Mouse (Mus musculus) cerebellum, adult 18-20 months (tissue): ENCODE measurements around the gene Zfp652.
"Not testable (repeated sequence)": the region's sequence is repeated elsewhere in the genome, so short reads cannot be mapped to it uniquely, and the experiment has no call there.

Experiments
- DNase-seq, 2 experiments: peaks; one replicate each; pipeline ENCODE4 v3.0.0; 2021

The Zfp652 gene

DNA sequence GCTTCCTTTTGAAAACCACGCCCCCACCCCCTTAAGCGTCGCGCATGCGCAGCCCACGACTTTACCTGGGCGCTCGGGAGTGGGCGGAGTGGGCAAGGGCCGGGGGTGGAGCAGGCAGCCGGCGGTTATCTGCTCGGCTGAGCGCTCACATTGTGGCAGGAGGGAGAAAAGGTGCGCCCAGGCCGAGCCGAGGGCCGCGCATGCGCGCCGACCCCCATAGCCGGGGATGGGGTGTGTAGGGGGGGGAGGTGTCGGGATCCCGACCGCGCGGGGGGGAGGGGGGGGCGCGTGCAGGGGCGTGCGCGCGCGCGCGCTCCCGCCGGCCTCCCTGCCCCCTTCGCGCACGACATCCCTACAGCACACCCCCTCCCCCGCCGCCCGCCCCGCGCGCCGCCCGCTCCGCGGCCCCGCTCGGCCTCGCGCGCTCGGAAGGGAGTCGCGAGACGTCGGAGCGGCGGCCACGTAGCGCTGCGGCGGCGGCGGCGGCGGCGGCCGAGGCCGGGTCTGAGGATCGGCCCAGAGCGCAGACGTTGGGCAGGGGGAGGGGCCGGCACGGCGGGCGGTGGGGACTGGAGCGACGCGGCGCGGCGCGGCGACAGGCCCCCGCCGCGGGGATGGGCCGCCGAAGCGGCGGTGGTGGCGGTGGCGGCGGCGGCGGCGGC, at the start of gene Zfp652:
Gene Zfp652, plus strand, starts transcription at position 111 of the 662 bp plus-strand sequence.
- DNase-seq = peak; percentile 94

DNA sequence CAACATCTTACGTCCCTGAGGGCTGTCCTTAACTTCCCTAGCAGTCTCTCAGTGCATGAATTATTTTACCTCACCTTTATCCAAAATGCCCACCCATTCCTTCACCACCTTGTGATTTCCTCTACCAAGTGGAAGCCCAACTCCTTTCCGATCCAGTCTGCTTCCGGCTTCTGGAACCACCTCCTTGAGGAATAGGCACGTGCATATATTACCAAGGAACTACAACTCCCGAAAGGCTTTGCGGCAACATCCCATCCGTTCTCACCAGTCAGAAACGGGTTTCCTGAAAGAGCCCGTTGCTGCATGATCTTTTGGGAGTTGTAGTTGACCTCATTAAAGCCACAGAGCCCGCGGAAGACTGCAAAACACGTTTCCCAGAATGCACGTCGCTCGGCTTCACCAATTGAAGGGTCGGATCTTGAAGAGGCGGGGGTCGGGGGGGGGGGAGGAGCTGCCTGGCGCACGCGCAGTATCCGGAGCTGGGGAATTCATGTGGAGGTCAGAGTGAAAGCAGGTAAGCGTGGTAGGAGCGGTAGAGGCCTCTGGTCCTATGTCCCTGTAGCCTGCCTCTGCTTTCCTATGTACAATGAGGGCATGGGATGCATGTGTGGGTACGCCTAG, 45.8 kb upstream of the Zfp652 start, which contains the start of gene Phb:
Gene Phb, plus strand, starts transcription at position 429 of the 621 bp plus-strand sequence.
- peak; percentile 90 to 98 for DNase-seq

DNA sequence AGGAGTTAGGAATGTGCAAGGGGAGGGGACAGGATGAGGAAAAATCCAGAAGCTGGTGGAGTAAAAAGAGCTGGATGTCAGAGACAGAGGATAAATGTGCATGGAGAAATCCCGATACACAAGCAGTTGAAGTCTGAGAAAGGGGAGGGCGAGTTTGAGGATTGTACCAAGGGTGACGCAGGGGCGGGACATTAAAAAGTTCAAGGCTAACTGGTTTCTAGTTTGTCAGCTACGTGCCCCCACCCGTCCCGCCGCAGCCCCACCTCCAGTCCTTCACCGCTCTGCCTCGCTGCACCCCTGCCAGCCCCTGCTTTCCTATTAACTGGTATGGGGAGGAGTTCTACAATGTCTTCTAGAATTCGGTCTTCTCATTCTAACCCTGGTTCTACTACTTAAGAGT, 45.3 kb upstream of the Zfp652 start:
- DNase-seq = peak; percentile 20 to 39

DNA sequence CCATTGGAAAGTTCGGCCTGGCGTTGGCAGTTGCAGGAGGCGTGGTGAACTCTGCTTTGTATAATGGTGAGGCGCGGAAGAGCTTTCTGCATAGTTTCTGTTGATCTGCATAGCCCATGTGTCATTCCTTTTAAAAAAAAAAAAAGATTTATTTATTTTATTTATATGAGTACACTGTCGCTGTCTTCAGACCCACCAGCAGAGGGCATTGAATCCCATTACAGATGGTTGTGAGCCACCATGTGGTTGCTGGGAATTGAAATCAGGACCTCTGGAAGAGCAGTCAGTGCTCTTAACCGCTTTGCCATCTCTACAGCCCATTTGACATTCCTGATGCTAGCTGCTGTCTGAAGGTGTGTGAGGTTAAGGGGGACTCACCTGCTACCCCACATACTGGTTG, 44.4 kb upstream of the Zfp652 start:
- DNase-seq = not testable (repeated sequence)

DNA sequence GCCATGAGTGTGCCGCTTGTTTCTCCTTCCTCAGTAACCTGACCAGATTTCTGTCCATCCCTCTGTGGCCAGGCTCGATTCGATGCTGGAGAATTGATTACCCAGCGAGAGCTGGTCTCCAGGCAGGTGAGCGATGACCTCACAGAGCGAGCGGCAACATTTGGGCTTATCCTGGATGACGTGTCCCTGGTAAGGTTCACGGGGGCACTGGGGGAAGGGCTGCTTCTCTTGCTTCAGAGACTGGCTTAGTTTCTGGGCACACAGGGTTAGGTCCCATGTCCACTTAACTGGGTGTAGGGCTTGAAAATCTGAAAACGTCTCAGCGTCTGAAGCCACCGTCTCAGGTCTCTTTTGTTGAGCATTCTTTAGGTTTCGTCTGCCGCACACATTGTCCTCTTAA, 37.0 kb upstream of the Zfp652 start:
- DNase-seq = no peak

DNA sequence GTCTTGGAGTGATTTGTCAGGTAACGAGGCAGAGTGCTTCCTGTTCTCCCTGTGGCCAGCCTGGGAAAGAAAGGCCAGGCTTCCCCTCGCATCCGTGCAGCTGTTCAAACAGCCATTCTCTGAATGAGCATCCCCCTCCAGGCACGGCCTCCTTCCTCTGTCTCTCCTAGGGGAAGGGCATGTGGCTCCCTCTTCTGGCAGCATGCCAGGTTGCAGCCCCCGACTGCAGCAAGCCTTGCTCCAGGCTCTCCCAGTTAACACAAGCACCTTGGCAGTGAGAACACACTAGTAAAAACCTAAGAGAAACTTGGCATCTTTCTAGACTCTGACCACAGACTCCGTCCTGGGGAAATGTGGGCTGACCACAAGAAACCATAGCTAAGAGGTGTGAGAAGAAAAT, 36.2 kb upstream of the Zfp652 start:
- DNase-seq = peak in 1 of 2 experiments; percentile 26

DNA sequence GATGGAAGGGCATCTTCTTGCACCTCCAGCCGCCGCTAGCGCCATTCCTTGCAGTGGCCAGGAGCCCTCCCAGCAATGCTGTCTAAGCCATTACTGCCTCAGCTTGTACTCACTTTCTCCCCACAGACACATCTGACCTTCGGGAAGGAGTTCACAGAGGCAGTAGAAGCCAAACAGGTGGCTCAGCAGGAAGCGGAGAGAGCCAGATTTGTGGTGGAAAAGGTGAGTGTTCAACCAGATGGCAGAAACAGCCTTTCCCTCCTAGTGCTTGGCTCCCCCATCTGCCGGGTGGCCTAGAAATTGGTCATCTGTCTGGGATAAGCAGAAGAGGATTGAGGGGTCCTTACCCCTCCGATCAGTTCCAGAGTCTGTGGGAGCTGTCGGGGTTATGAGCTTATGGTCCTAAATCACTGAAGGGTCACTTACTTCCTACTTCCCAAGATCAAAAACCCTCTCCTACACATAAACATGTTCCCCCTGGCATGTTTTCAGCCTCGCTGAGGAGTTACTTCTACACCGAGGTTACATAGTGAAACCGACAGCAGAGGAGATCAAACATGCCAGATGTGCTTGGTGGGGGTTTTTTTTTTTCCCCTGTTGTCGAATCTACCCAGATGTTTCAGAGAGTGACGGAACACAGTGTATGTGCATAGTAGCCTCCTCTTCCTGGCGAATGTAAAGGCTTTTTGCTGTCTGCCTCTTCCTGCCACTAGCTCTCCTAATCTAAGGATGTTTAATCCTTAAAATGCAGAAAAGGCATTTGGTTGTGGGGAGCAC, 34.4 kb upstream of the Zfp652 start:
- no peak for DNase-seq

DNA sequence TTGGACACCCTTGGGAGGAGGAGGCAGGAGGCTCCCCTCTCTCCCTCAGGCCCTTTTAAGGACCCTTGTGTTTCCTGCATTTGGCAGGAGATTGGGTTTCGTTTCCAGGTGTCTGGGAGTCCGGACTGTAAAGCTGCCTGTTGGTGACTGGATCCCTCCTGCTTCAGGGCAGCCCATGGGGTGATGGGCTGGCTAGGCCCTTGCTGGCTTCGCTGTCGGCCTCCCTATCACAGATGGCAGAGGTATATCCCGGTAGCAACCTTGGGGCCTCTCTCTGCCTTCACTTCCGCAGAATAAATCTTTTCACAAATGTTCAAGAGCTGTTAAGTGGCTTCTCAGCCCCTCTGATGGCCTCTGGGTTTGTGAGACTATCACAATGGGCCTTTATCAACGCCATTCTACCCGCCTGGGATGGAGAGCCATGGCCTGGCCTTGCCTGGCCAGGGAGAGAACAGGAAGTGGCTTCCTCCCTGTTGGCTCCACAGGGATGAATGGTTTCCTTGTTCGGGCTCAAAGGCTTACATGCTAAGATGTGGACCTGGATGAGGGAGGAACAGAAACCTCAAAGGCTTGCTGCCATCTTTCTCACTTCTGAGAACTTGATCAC, 30.4 kb upstream of the Zfp652 start:
- DNase-seq = no peak

DNA sequence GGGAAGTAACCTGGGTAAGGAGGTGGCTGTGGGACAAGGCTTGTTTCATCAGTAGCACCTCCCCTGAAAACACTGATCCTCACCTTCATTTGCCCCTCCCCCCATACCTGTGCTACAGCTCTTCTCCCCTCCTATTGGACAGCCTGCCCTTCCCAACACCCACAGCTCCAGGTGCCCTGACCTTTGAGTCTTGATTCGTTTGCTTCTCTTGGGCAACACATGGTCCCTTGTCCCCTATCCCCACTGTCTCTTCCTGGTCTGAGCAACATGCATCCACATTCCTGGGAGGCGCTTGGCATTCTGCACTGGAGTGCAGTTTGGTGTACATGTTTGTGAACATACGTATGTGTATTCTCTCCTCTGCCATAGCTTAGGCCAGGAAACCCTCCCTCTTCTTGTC, 29.5 kb upstream of the Zfp652 start:
- no peak for DNase-seq

DNA sequence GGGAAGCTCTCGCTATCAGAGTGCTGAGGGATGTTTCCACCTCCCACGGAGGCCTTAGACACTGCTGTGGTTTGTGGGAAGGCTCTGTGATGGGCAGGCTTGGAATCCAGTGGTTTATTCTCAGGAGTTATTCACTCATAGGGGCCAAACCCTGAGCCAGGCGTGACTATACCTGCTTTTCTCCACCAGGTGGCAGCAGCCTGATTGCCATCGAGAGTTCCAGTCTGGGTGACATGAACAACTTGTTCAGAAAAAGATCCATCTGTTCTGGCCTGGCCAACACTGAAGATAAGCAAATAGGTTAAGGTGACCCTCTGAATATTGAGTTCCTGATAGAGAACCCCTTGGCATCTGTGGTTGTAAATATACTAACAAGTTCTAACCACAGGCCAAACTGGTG, 26.4 kb upstream of the Zfp652 start:
- peak; percentile 73 to 78 for DNase-seq

DNA sequence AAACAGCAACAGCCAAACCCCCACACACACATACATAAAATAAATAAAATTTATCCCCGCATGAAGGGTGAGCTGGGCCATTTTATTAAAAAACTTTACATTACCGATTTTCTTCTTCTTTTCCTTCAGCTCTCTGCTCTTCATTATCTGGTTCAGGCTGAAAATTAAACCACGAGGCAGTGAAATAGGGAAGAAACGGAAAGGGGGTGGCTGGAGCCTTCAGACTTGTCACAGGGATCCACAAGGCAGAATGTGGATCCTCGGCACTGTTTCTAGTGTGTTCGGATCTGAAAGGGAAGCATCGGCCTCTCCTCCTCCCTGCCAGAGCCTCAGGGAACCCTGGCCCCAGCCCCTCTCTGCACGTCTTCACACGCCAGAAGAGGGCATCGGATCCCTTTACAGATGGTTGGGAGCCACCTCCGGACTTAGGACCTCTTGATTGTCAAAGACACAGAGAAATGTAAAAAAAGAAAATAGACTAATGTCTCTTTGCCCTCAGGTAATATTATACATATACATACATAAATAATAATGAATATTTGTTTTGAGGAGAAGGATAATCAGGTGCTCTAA, 25.3 kb upstream of the Zfp652 start:
- DNase-seq = no peak

DNA sequence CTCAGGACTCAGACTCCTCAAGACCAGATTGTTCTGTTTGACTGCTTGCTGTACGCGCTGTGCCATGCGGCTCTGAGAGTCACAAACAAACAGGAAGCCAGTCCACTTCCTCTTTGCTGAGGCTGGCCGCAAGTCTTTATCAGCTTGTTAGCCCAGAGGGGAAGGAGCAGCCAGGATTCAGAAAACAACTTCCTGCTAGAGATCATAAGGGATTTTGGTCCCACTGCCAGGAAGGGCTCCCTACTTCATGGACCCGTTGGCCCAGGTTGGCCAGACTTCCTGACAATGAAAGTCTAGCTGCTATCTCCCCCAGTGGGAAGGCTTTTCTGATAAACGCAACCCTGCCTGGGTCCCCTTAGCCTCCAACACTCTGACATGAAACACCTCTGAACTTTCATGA, 24.0 kb upstream of the Zfp652 start:
- no peak for DNase-seq

DNA sequence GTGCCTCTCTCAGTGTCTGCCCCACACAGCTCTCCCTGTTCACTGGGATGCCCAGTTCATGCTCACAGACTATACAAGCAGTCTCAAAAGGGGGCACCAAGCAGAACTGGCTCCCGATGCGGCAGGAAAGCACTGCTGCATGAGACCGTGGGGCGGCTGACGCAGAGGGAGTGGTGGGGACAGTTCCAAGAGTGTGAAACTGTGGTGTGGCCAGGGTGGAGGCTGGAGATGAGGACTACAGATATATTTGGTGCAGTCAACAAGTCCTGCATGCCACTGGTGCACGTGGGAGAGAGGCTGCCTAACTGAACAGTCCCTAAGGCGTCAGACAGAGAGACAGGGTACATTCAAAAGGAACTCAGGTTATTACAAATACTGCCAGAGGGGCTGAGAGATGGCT, 23.5 kb upstream of the Zfp652 start:
- DNase-seq = no peak

DNA sequence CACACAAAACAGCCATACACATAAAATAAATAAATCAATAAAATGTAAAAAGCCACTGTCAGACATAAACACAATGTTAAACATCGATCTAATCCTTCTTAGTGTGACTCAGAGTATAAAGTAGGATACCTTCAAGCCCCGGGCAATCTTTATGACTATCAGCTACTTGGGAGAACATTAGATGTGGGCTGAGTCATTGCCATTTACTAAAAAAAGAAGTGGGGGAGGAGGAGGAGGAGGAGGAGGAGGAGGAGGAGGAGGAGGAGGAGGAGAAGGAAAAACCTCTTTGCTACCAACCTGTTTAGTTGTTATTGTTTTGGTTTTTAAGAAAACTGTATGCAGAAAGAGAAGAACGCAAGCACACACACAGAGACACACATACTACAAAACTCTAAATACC, 22.9 kb upstream of the Zfp652 start:
- no peak for DNase-seq

DNA sequence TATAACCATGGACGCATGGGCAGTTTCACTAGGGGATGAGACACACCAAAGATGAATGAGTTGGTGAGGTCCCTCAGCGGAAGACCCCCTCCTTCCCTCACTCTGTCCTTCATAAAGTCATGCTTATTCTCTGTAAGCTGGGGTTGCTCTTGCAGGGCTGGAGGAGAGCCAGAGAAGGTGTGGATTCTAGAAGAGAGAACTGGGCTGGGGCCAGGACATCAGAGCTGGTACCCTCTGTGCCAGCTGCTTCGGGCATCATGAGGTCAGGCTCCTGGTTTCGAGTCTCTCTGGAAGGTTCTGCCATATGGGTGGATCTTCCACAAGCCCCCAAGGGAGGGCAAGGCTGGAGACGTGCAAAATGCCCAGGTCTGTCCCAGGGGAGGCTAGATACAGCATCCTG, 13.9 kb upstream of the Zfp652 start:
- no peak for DNase-seq

DNA sequence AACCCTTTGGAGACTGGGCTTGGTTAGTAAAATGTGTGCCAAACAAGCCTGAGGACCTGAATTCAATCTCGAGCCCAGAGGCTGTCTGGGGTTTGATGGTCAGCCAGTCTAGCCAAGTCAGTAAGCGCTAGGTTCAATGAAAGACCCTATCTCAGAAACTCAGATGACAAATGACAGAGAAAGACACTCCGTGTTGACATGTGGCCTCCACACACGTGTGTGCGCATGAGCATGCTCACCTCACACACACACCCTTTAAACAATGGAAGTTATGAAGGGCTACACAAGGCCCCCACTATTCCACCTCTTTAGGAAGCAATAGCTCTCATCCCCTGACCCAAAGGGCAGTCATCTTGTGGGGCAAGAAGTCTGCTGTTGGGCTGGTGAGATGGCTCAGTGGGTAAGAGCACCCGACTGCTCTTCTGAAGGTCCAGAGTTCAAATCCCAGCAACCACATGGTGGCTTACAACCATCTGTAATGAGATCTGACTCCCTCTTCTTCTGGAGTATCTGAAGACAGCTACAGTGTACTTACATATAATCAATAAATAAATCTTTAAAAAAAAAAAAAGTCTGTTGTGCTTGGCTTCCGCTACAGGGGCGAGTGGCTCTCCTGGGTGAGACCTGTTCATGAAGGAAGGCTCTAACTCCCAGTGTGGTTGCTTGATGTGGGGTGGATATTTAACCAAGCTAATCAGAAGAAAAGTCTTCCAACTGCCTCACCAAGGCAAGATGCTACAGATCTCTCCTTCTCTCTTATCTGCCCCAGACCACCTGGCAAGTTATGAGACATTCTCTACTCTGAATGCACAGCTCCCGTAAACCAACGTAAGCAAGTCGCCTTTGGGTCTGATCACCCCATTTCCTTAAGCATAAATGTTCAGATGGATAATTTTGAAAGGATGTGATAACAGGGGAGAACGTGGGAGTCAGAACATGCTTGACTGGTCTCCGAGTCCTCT, 11.4 kb upstream of the Zfp652 start:
- DNase-seq = no peak

DNA sequence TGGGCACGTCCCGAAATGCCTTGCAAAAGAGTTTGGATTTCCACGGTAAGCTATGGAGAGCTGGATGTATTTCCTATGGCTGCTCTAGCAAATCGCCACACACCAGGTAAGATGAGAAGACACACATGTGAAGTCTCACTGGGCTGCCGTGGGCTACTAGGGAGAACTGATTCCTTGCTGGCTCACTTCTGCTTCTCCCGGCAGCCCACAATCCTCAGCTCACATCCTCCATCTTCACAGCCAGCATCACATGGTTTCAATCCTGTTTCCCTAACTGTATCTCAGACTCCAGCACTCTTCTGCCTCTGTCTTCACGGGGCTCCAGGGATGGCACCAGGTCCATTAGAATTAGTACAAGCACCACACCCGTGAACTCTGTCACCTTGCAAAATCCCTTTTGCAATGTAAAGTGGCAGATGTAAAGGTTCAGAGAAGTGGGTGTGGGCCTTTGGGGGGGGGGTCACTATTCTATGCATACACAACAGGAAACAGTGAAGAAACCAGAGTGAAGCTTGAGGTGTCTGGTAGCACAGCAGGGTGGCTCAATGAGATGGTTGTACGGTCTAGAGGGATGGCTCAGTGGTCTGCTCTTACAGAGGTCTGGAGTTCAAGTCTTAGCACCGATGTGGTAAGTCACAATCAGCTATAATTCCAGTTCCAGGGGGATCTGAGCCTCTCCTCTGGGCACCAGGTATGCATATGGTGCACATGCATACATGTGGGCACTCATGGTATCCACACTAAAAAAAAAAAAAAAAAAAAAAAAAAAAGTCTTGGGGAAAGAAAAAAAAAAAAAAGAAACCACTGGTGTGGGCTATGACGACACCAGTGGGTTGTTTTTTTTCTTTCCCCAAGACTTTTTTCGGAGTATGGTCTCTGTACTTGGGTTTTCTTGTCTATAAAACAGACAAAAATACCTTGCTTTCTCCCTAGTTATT, 8.2 kb upstream of the Zfp652 start:
- no peak for DNase-seq

DNA sequence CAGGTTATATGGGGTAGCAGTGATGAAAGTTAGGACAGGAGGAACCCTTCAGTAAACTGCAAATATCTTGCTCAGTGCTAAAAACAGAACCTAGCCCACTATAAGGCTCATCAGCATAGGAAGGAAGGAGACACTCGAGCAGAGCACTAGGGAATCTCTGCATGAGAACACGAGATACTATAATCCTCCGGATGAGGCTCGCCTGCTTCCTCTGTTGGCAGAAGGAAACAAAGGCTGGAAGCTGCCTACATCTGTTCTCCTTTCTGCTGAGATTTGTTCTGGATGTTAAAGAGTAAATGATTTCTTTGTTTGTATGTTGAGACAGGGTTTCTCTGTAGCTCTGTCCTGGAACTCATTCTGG, 7.5 kb upstream of the Zfp652 start:
- DNase-seq = no peak

DNA sequence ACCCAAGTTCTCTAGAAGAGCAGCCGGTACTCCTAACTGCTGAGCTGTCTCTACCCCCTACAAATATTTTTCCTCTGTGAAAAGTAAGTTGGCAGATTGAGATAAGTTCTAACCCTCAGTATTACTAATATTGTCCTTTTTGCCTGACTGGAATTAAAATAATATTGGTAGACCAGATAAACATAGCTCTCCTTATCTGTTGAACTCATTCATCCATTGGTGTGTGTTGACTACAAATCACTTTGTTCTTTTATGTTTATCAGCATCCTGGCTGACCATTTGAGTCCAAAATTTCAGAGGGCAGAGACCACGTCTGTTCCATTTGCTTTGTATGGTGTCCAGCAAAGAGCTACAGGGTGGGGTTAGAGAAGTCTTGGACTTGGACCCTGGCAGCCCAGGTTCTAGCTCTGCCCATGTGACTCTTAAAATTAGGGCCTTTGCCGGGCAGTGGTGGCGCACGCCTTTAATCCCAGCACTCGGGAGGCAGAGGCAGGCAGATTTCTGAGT, 2.9 kb upstream of the Zfp652 start:
- DNase-seq = no peak

DNA sequence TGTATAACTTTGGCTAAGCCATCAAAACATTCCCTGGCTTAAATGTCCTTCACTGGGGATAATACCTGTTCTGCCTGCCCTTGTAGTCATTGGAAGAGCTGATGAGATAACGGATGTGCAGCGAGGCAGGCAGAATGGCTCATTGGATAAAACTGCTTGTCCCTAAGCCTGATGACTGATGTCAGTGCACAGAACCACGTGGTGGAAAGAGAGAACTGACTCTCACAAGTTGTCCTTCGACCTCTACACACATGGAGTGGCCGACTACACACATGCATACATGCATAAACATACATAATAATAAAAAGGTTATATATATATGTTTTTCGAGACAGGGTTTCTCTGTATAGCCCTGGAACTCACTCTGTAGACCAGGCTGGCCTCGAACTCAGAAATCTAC, 2.0 kb upstream of the Zfp652 start:
- no peak for DNase-seq

DNA sequence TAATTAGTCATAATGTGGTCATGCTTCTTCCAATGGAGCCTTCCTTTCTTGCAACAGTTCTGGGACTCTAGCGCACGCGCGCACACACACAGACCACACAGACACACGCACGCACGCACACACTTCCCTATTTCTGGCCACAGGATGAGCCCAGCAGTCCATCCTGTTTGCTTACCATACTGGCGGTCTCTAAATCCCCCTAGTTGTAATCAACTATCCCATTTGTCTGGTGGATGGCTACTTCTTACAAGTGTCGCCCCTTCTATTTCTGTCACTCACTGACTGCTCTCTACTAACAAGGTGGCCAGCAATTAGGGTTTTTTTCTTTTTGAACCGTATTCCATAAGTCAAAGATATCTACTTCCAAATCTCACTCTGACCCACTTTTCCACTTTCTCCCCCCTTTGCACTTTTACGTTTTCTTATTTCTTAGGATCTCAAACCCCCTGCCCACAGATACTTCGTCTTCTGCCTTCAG, 349 bp upstream of the Zfp652 start:
- DNase-seq = peak; percentile 30 to 39
